Mouse (Mus musculus) heart, embryonic 14.5 days (tissue): ENCODE measurements around the gene Bex4. TPM values are rescaled to one million over a fixed set of nuclear protein-coding genes. Genes with fewer than 3 reads are reported as not detected.
"Not testable (repeated sequence)": the region's sequence is repeated elsewhere in the genome, so short reads cannot be mapped to it uniquely, and the experiment has no call there.

ENCODE experiments used
- ATAC-seq: fragments of 200-750 bp; cut with Nextera tagmentation; 2 replicates; pipeline ENCODE4 v1.8.0; 2017; ENCODE audit warnings: low read depth, moderate TSS enrichment; ENCODE audit not compliant: insufficient number of reproducible peaks, insufficient read depth, low FRiP score
- H3K27ac ChIP-seq, 2 experiments: fragments of 200-500 bp in 1 of 2; fragments of 300-500 bp in 1 of 2; sonication (generic) in 1 of 2; replicated peaks in 1 of 2; 2 replicates each; pipeline ENCODE4 v1.5.1; 2012 to 2014; ENCODE audit warnings: low read depth in 2 of 2, low read length in 2 of 2, control low read depth in 1 of 2, mild to moderate bottlenecking in 1 of 2, mixed read lengths in 1 of 2; ENCODE audit not compliant: control insufficient read depth in 1 of 2, insufficient read depth in 1 of 2
- H3K27me3 ChIP-seq: fragments of 300-500 bp; sonication (generic); 2 replicates; pipeline ENCODE4 v1.6.1; 2014; ENCODE audit warnings: mild to moderate bottlenecking, low read length, control low read depth; ENCODE audit not compliant: control insufficient read depth, insufficient read depth
- H3K36me3 ChIP-seq: fragments of 300-500 bp; sonication (generic); 2 replicates; pipeline ENCODE4 v1.6.1; 2014; ENCODE audit warnings: mild to moderate bottlenecking, control low read depth, low read length, mixed read lengths; ENCODE audit not compliant: control insufficient read depth, insufficient read depth
- H3K4me1 ChIP-seq, 2 experiments: fragments of 200-500 bp in 1 of 2; fragments of 300-500 bp in 1 of 2; sonication (generic) in 1 of 2; 2 replicates each; pipeline ENCODE4 v1.6.1; 2012 to 2014; ENCODE audit warnings: low read length in 2 of 2, control low read depth in 1 of 2, mixed read lengths in 1 of 2; ENCODE audit not compliant: control insufficient read depth in 2 of 2, insufficient read depth in 2 of 2
- H3K4me2 ChIP-seq: fragments of 300-500 bp; sonication (generic); 2 replicates; pipeline ENCODE4 v1.6.1; 2014; ENCODE audit warnings: mild to moderate bottlenecking, low read length
- H3K4me3 ChIP-seq, 2 experiments: fragments of 200-500 bp in 1 of 2; fragments of 300-500 bp in 1 of 2; sonication (generic) in 1 of 2; 2 replicates each; pipeline ENCODE4 v1.5.1; 2012 to 2014; ENCODE audit warnings: low read length in 2 of 2, mild to moderate bottlenecking in 2 of 2, control low read depth in 1 of 2, low read depth in 1 of 2, moderate library complexity in 1 of 2; ENCODE audit not compliant: control insufficient read depth in 1 of 2, insufficient read depth in 1 of 2
- H3K9ac ChIP-seq: fragments of 300-500 bp; sonication (generic); 2 replicates; pipeline ENCODE4 v1.6.1; 2014; ENCODE audit warnings: mild to moderate bottlenecking, low read length
- H3K9me3 ChIP-seq: fragments of 300-500 bp; sonication (generic); 2 replicates; pipeline ENCODE4 v1.6.1; 2016; ENCODE audit warnings: low read length, control low read depth; ENCODE audit not compliant: control insufficient read depth
- WGBS: fragments of 180-500 bp; shearing (Covaris S2); extraction: QIAGEN DNeasy Blood & Tissue Kit; methylation state at CpG from one replicate; pipeline ENCODE4 v1.1.7; 2014; 5-methylcytosine and 5-hydroxymethylcytosine counted together
- polyA plus RNA-seq: library from polyadenylated mRNA; unstranded; fragments of >200 nt; fragmentation: Nextera tagmentation; extraction: Ambion mirVana; gene quantifications from 2 replicates; pipeline ENCODE4 v1.2.1, GENCODE M21; 2014

Bex4 gene
- 215 and 217 TPM in 2 replicates for polyA plus RNA-seq

- H3K36me3 ChIP-seq, H3K4me1 ChIP-seq, H3K9me3 ChIP-seq, H3K27ac ChIP-seq, H3K27me3 ChIP-seq: not testable (repeated sequence)
- 37% methylated on average over 8 of the region's 64 CpGs for WGBS
- Histone ChIP-seq H3K4me2 (peak within 1 kb of the TSS; percentile 57), H3K9ac (peak within 1 kb of the TSS; percentile 63), H3K4me3 (peak within 1 kb of the TSS; percentile 41 to 51)
- peak; percentile 77; the same call in 1 of the 2 replicates for ATAC-seq
Measured at GRCm38 (mm10) chrX:136138827-136139639, at the start of gene Bex4. Gene Bex4, plus strand, starts transcription at chrX:136138996.

GRCm38 (mm10) chrX:136092497-136093279 lies 46.1 kb upstream of the Bex4 start:
- 22% methylated on average over 2 of the region's 2 CpGs for WGBS
- Histone ChIP-seq H3K4me2 (no peak overlapping the region), H3K9me3 (no peaks in the 10 kb centered on the region), H3K27ac (no peak overlapping the region), H3K27me3 (no peaks in the 10 kb centered on the region), H3K4me1 (no peaks in the 10 kb centered on the region), H3K36me3 (no peaks in the 10 kb centered on the region), H3K9ac (no peak overlapping the region), H3K4me3 (no peak overlapping the region)
- no peak for ATAC-seq

- H3K4me2 ChIP-seq, result no peak overlapping the region
- H3K4me3 ChIP-seq, result no peak overlapping the region
- no peaks in the 10 kb centered on the region for H3K4me1 ChIP-seq
- no peaks in the 10 kb centered on the region for H3K9me3 ChIP-seq
- no peak overlapping the region for H3K27ac ChIP-seq
- H3K36me3 ChIP-seq, result no peaks in the 10 kb centered on the region
- 54% methylated on average over 2 of the region's 2 CpGs for WGBS
- no peak overlapping the region for H3K9ac ChIP-seq
- no peak for ATAC-seq
- H3K27me3 ChIP-seq, result no peaks in the 10 kb centered on the region
Measured at GRCm38 (mm10) chrX:136094421-136094820, 44.4 kb upstream of the Bex4 start.

- no peaks in the 10 kb centered on the region for H3K36me3 ChIP-seq
- H3K4me3 ChIP-seq, result no peak overlapping the region
- ATAC-seq, result no peak
- no peaks in the 10 kb centered on the region for H3K27me3 ChIP-seq
- no peak overlapping the region for H3K9ac ChIP-seq
- no peaks in the 10 kb centered on the region for H3K9me3 ChIP-seq
- 62% methylated on average over 4 of the region's 4 CpGs for WGBS
- H3K4me2 ChIP-seq, result no peak overlapping the region
- no peak overlapping the region for H3K27ac ChIP-seq
- no peaks in the 10 kb centered on the region for H3K4me1 ChIP-seq
Measured at GRCm38 (mm10) chrX:136104046-136104723, 34.6 kb upstream of the Bex4 start.

GRCm38 (mm10) chrX:136104724-136105088 lies 34.1 kb upstream of the Bex4 start:
- Histone ChIP-seq H3K9ac (no peak overlapping the region), H3K4me3 (no peak overlapping the region), H3K36me3 (no peaks in the 10 kb centered on the region), H3K4me1 (no peaks in the 10 kb centered on the region), H3K27ac (no peak overlapping the region), H3K27me3 (no peaks in the 10 kb centered on the region), H3K9me3 (no peaks in the 10 kb centered on the region), H3K4me2 (no peak overlapping the region)
- WGBS, result 70% methylated on average over 3 of the region's 3 CpGs
- ATAC-seq, result no peak

- no peaks in the 10 kb centered on the region; the same call in 1 of the 2 replicates for H3K27me3 ChIP-seq
- H3K27ac ChIP-seq, result no peak overlapping the region
- H3K36me3 ChIP-seq, result no peaks in the 10 kb centered on the region
- no peaks in the 10 kb centered on the region for H3K9me3 ChIP-seq
- peak overlapping the region; percentile 36; the same call in 1 of the 2 replicates for H3K4me2 ChIP-seq
- 38% methylated on average over 6 of the region's 6 CpGs for WGBS
- ATAC-seq, result no peak
- H3K4me1 ChIP-seq, result no peaks in the 10 kb centered on the region
- no peak overlapping the region for H3K4me3 ChIP-seq
- no peak overlapping the region for H3K9ac ChIP-seq
Measured at GRCm38 (mm10) chrX:136107942-136108341, 30.9 kb upstream of the Bex4 start.

- Histone ChIP-seq H3K27me3 (no peaks in the 10 kb centered on the region; the same call in 1 of the 2 replicates), H3K9me3 (no peaks in the 10 kb centered on the region), H3K27ac (no peak overlapping the region), H3K4me3 (peak overlapping the region in 1 of 2 experiments; percentile 41; a peak in 1 of 4 replicates), H3K4me1 (no peaks in the 10 kb centered on the region), H3K36me3 (no peaks in the 10 kb centered on the region), H3K4me2 (peak overlapping the region; percentile 65), H3K9ac (no peak overlapping the region)
- 34% methylated on average over 4 of the region's 4 CpGs for WGBS
- no peak; the same call in 1 of the 2 replicates for ATAC-seq
Measured at GRCm38 (mm10) chrX:136115015-136115414, 23.8 kb upstream of the Bex4 start.
